Mouse (Mus musculus) liver, embryonic 14.5 days (tissue): ENCODE data around the gene Klk9. TPM values are rescaled to one million over a fixed set of nuclear protein-coding genes. Genes with fewer than 3 reads are reported as not detected.

Source experiments
- ATAC-seq: fragments of 200-750 bp; cut with Nextera tagmentation; 2 replicates; pipeline ENCODE4 v1.8.0; 2017; ENCODE audit warnings: moderate number of reproducible peaks, mild to moderate bottlenecking, moderate library complexity; ENCODE audit not compliant: insufficient read depth
- DNase-seq, 3 experiments: peaks; one replicate each; pipeline ENCODE4 v3.0.0-alpha.2; 2012 to 2013; ENCODE audit warnings: low read depth in 3 of 3, low spot score in 3 of 3
- H3K27ac ChIP-seq: fragments of 300-500 bp; sonication (generic); 2 replicates; pipeline ENCODE4 v1.5.1; 2014; ENCODE audit warnings: moderate library complexity, mild to moderate bottlenecking, control low read depth, inconsistent platforms
- H3K27me3 ChIP-seq: fragments of 300-500 bp; sonication (generic); 2 replicates; pipeline ENCODE4 v1.6.1; 2014; ENCODE audit warnings: mild to moderate bottlenecking, low read length, moderate library complexity; ENCODE audit not compliant: control insufficient read depth, insufficient read depth
- H3K36me3 ChIP-seq: fragments of 300-500 bp; sonication (generic); replicated peaks from 2 replicates; pipeline ENCODE4 v1.6.1; 2014; ENCODE audit warnings: low read depth; ENCODE audit not compliant: control insufficient read depth, insufficient read depth
- H3K4me1 ChIP-seq, 2 experiments: fragments of 200-500 bp in 1 of 2; fragments of 300-500 bp in 1 of 2; sonication (generic) in 1 of 2; replicated peaks; 2 replicates each; pipeline ENCODE4 v1.6.1; 2012 to 2014; ENCODE audit warnings: antibody characterized with exemption in 1 of 2, inconsistent platforms in 1 of 2, low read length in 1 of 2; ENCODE audit not compliant: control insufficient read depth in 2 of 2, insufficient read depth in 2 of 2
- H3K4me2 ChIP-seq: fragments of 300-500 bp; sonication (generic); 2 replicates; pipeline ENCODE4 v1.6.1; 2014; ENCODE audit warnings: low read depth, mild to moderate bottlenecking, control low read depth, moderate library complexity
- H3K4me3 ChIP-seq, 2 experiments: fragments of 200-500 bp in 1 of 2; fragments of 300-500 bp in 1 of 2; sonication (generic) in 1 of 2; 2 replicates each; pipeline ENCODE4 v1.5.1; 2012 to 2014; ENCODE audit warnings: low read depth in 2 of 2, low read length in 2 of 2, mild to moderate bottlenecking in 2 of 2, control low read depth in 1 of 2, inconsistent platforms in 1 of 2, moderate library complexity in 1 of 2; ENCODE audit not compliant: insufficient read depth in 1 of 2
- H3K9ac ChIP-seq: fragments of 300-500 bp; sonication (generic); replicated peaks from 2 replicates; pipeline ENCODE4 v1.6.1; 2014; ENCODE audit warnings: mild to moderate bottlenecking, control low read depth, moderate library complexity
- H3K9me3 ChIP-seq: fragments of 300-500 bp; sonication (generic); 2 replicates; pipeline ENCODE4 v1.6.1; 2016; ENCODE audit warnings: low read length, mixed read lengths; ENCODE audit not compliant: control insufficient read depth
- CTCF ChIP-seq: IDR thresholded peaks from 2 replicates; pipeline ENCODE4 v1.5.1; 2016; ENCODE audit warnings: antibody characterized with exemption, low read depth, control low read depth
- EP300 ChIP-seq: IDR thresholded peaks from 2 replicates; pipeline ENCODE4 v1.6.1; 2016; ENCODE audit warnings: antibody characterized with exemption, low read depth
- WGBS: fragments of 180-500 bp; shearing (Covaris S2); extraction: QIAGEN DNeasy Blood & Tissue Kit; methylation state at CpG from one replicate; pipeline ENCODE4 v1.1.7; 2014; ENCODE audit not compliant: insufficient replicate concordance; 5-methylcytosine and 5-hydroxymethylcytosine counted together
- polyA plus RNA-seq, 2 experiments: library from polyadenylated mRNA; depleted of rRNA in 1 of 2; stranded (reverse) in 1 of 2; unstranded in 1 of 2; fragments of >200 nt; fragmentation: Nextera tagmentation in 1 of 2; extraction: Ambion mirVana in 1 of 2; gene quantifications; 2 replicates each; pipeline versions ENCODE4 v1.2.1 to v1.2.3; 2012 to 2014

The Klk9 gene
- polyA plus RNA-seq, 2 experiments: not detected

GRCm38 (mm10) chr7:43774802-43775201, 16.9 kb upstream of the Klk9 start:
- Histone ChIP-seq H3K4me1 (no peaks in the 10 kb centered on the region), H3K27me3 (no peaks in the 10 kb centered on the region), H3K36me3 (no peaks in the 10 kb centered on the region), H3K27ac (no peak overlapping the region), H3K4me3 (no peak overlapping the region), H3K9me3 (no peaks in the 10 kb centered on the region), H3K9ac (no peak overlapping the region), H3K4me2 (no peak overlapping the region)
- ATAC-seq (no peak), DNase-seq (no peak)
- TF ChIP-seq EP300: no peak
- TF ChIP-seq CTCF: no peak
- WGBS: 62% methylated on average over 6 of the region's 6 CpGs

DNA sequence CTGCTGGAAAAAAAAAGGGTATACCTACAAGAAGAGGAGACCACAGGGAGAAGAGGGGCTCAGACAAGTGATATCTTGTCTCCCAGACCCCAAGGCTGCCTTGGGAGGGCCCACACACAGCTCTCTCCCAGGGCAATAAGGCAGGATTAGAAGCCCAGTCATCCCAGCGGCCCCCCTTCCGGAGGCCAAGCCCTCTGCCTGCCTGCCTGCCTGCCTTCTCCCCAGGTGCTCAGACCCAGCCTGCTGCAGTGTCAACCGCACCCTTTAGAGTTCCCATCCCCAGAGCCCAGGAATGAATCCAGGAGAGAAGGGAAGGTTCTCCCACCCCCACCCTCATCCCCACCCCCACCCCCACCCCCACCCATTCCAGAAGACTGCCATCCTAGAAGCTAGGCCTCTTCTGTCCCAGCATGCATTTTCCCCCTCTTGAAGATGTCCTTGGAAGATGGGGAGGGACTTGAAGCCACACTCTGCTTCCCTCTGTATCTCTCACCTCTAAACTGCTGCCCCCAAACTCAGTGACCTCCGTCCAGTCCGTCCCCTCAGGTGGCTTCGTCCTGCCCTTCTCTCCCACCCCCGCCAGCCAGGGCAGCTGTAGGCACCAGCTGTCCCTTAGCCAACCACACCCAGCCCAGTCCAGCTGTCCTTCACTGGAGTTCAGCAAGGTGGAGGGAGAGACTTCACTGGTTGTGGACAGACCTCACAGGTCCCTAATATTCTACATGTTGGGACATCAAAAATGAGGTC, 16.2 kb upstream of the Klk9 start:
- ATAC-seq (no peak), DNase-seq (no peak)
- no peak overlapping the region for H3K9ac ChIP-seq
- H3K4me3 ChIP-seq: no peak overlapping the region
- H3K27me3 ChIP-seq: no peaks in the 10 kb centered on the region
- no peaks in the 10 kb centered on the region for H3K9me3 ChIP-seq
- no peaks in the 10 kb centered on the region for H3K36me3 ChIP-seq
- no peak for TF ChIP-seq EP300
- no peak overlapping the region for H3K4me2 ChIP-seq
- WGBS: 49% methylated on average over 7 of the region's 7 CpGs
- no peak overlapping the region for H3K27ac ChIP-seq
- H3K4me1 ChIP-seq: no peaks in the 10 kb centered on the region

GRCm38 (mm10) chr7:43776506-43776905, 15.2 kb upstream of the Klk9 start:
- WGBS: 68% methylated on average over 5 of the region's 5 CpGs
- ATAC-seq (no peak), DNase-seq (no peak)
- Histone ChIP-seq H3K4me1 (no peaks in the 10 kb centered on the region), H3K4me3 (no peak overlapping the region), H3K4me2 (no peak overlapping the region), H3K27ac (no peak overlapping the region), H3K27me3 (no peaks in the 10 kb centered on the region), H3K9ac (no peak overlapping the region), H3K36me3 (no peaks in the 10 kb centered on the region), H3K9me3 (no peaks in the 10 kb centered on the region)
- TF ChIP-seq CTCF (no peak), EP300 (no peak)

- TF ChIP-seq CTCF (no peak), EP300 (no peak)
- no peak overlapping the region for H3K4me3 ChIP-seq
- H3K4me1 ChIP-seq: no peaks in the 10 kb centered on the region
- DNase-seq (no peak), ATAC-seq (no peak)
- H3K9me3 ChIP-seq: no peaks in the 10 kb centered on the region
- H3K27me3 ChIP-seq: no peaks in the 10 kb centered on the region
- no peak overlapping the region for H3K27ac ChIP-seq
- WGBS: 58% methylated on average over 12 of the region's 12 CpGs
- H3K9ac ChIP-seq: no peak overlapping the region
- H3K36me3 ChIP-seq: no peaks in the 10 kb centered on the region
- H3K4me2 ChIP-seq: no peak overlapping the region
Observed at GRCm38 (mm10) chr7:43777423-43777822, 14.3 kb upstream of the Klk9 start.

DNA sequence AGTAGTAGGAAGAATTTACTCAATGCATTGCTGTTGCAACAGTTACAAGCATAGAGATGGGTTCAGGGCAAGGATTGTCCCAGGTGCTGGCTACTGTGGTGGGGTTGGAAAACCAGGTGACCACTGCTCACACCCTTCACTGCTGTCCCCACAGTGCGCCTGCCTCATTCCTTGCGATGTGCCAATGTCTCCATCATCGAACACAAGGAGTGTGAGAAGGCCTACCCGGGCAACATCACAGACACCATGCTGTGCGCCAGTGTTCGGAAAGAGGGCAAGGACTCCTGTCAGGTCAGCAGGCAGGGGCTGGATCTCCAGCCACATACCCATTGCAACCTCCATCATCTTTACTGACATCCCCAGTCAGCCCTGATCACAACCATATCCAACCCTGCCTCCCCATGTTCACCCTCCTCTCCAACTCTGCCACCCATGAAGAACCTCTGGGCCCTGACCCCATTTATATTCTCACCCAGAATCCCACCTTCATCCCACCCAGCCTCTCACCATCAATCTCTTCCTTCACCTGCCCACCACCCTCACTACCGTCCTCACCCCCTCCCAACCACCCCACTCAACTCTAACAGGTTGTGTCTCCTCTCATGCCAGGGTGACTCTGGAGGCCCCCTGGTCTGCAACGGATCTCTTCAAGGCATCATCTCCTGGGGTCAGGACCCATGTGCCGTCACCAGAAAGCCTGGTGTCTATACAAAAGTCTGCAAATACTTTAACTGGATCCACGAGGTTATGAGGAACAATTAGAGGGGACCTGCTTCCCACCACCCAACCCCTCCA, 13.3 kb upstream of the Klk9 start:
- WGBS: 64% methylated on average over 10 of the region's 10 CpGs
- H3K9ac ChIP-seq: no peak overlapping the region
- H3K27ac ChIP-seq: no peak overlapping the region
- H3K4me2 ChIP-seq: no peak overlapping the region
- no peak for ATAC-seq
- no peaks in the 10 kb centered on the region for H3K27me3 ChIP-seq
- no peaks in the 10 kb centered on the region for H3K9me3 ChIP-seq
- TF ChIP-seq EP300: no peak
- no peak for TF ChIP-seq CTCF
- H3K4me3 ChIP-seq: no peak overlapping the region
- DNase-seq: no peak
- H3K4me1 ChIP-seq: no peaks in the 10 kb centered on the region
- no peaks in the 10 kb centered on the region for H3K36me3 ChIP-seq
